Mouse (Mus musculus): ENCODE data around the gene Gm5662. TPM values are rescaled to one million over a fixed set of nuclear protein-coding genes. Genes with fewer than 3 reads are reported as not detected.

The Gm5662 gene
- polyA plus RNA-seq, 1 experiment from 2014 or later: not detected

Other genes with a start within 250 kb of the Gm5662 start
- gene Gm2056, start 247.5 kb downstream of the Gm5662 start, polyA plus RNA-seq (2015; fragmentation: Nextera tagmentation; extraction: Ambion mirVana): not detected in 2 replicates
- gene Gm16368, start 190.8 kb downstream of the Gm5662 start, polyA plus RNA-seq (2015; fragmentation: Nextera tagmentation; extraction: Ambion mirVana): not detected in 2 replicates
- gene Gm10436, start 92.4 kb downstream of the Gm5662 start, polyA plus RNA-seq (2015; fragmentation: Nextera tagmentation; extraction: Ambion mirVana): not detected in 2 replicates
- gene Gm8332, start 24.4 kb downstream of the Gm5662 start, polyA plus RNA-seq (2015; fragmentation: Nextera tagmentation; extraction: Ambion mirVana): not detected in 2 replicates
- gene Gm5039, start 49.5 kb upstream of the Gm5662 start, polyA plus RNA-seq (2015; fragmentation: Nextera tagmentation; extraction: Ambion mirVana): not detected in 2 replicates
- 6.8 TPM in 2 replicates for gene Adck1, start 86.1 kb upstream of the Gm5662 start, polyA plus RNA-seq (2015; fragmentation: Nextera tagmentation; extraction: Ambion mirVana)

All from liver, embryonic 15.5 days (tissue).